In the genomic region with DNA sequence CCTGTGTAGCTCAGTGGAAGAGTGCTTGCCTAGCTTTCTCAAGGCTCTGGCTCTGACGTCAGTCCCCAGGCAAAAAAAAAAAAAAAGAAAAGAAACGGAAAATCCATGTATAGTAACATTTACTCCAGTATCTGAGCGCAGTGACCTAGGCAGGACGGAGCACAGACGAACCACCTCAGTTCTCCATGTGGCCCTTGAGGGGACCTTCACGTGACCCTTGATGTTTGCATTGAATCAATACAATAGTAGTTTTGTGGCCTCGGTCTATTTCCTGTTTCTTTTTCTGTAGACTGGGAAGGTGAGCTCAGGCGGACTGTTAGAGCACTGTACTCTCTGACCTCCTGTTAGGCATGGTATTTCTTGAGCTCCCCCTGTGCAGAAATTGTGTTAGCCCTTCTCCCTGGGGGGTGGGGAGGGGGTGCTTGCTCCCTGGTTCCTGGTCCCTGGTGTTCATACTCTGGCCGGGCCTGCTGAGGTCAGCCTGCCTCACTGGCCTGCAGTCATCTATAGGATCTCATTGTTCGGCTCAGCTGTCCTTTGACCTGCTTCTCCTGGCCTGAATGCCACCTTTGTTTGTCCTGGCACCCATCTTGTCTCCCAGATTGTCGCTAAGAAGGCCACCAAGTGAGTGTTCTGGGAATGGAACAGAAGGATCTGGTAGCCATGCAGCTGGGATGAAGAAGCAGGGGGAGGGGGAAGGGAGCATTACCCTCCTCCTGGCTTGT, we compare ENCODE assay signal across 12 mouse cellular contexts. TPM values are rescaled to one million over a fixed set of nuclear protein-coding genes. Genes with fewer than 3 reads are reported as not detected.
DNase-seq lines count a peak whose midpoint lies in the region; ATAC-seq and TF ChIP-seq lines count a peak whose summit lies in the region.
"Had no signal": no experiment of that assay in that cellular context is flagged by ENCODE, and none has a peak within 500 bp of the region (broad histone marks: within the 10 kb centered on the region; RNA-seq: fewer than 3 reads in every experiment).

No protein-coding gene starts in this region.

- peaks cover 2% of the 10 kb centered on the region; the same call in 1 of the 2 replicates for H3K4me1 ChIP-seq in forebrain, embryonic 11.5 days (replicated peaks; ENCODE audit: control insufficient read depth, insufficient read depth, low read length)
- H3K4me1 ChIP-seq in forebrain, postnatal 0 days (ENCODE audit: insufficient read depth), result no peaks in the 10 kb centered on the region
- H3K4me1 ChIP-seq in midbrain, embryonic 11.5 days (ENCODE audit: control insufficient read depth, insufficient read depth, low read length), result no peaks in the 10 kb centered on the region
- H3K4me1 ChIP-seq in midbrain, postnatal 0 days (ENCODE audit: insufficient read depth, low read length), result no peaks in the 10 kb centered on the region
- H3K4me1 ChIP-seq in hindbrain, embryonic 16.5 days (ENCODE audit: control insufficient read depth, insufficient read depth, low read depth, low read length), result peaks cover 3% of the 10 kb centered on the region
- H3K4me1 ChIP-seq in stomach, embryonic 14.5 days (ENCODE audit: control insufficient read depth, insufficient read depth, low read length), result 0 out of 2 replicates have a peak, but pooled peaks cover 3% of the 10 kb centered on the region

- peak; percentile 32; the same call in 1 of the 2 replicates for ATAC-seq in forebrain, embryonic 11.5 days (replicated peaks; ENCODE audit: low FRiP score)
- no peak for ATAC-seq in forebrain, postnatal 0 days
- peak; percentile 53 for ATAC-seq in midbrain, embryonic 11.5 days (ENCODE audit: low FRiP score)
- no peak for ATAC-seq in midbrain, postnatal 0 days (ENCODE audit: low FRiP score)
- ATAC-seq in hindbrain, embryonic 16.5 days, result 0 out of 2 replicates have a peak, but pooled peaks have one; percentile 19
- peak; percentile 35; the same call in 1 of the 2 replicates for ATAC-seq in stomach, embryonic 14.5 days (ENCODE audit: insufficient number of reproducible peaks, insufficient read depth, low FRiP score, low read depth)

- no peaks in the 10 kb centered on the region for H3K36me3 ChIP-seq in forebrain, embryonic 11.5 days (ENCODE audit: control insufficient read depth, insufficient read depth, low read length)
- peaks cover 18% of the 10 kb centered on the region; the same call in 1 of the 2 replicates for H3K36me3 ChIP-seq in forebrain, postnatal 0 days (ENCODE audit: insufficient read depth)
- H3K36me3 ChIP-seq in midbrain, embryonic 11.5 days (ENCODE audit: control insufficient read depth, insufficient read depth, low read length), result no peaks in the 10 kb centered on the region
- H3K36me3 ChIP-seq in midbrain, postnatal 0 days (ENCODE audit: insufficient read depth, low read length), result peaks cover 16% of the 10 kb centered on the region; the same call in 1 of the 2 replicates
- H3K36me3 ChIP-seq in hindbrain, embryonic 16.5 days (ENCODE audit: control insufficient read depth, insufficient read depth, low read length), result peaks cover 12% of the 10 kb centered on the region; the same call in 1 of the 2 replicates
- H3K36me3 ChIP-seq in stomach, embryonic 14.5 days (ENCODE audit: control insufficient read depth, insufficient read depth, low read length), result no peaks in the 10 kb centered on the region

- no peak overlapping the region for H3K4me3 ChIP-seq in forebrain, embryonic 11.5 days (ENCODE audit: low read depth, low read length)
- H3K4me3 ChIP-seq in forebrain, postnatal 0 days (ENCODE audit: low read depth, low read length), result no peak overlapping the region
- H3K4me3 ChIP-seq in midbrain, embryonic 11.5 days (ENCODE audit: low read depth, low read length), result no peak overlapping the region
- H3K4me3 ChIP-seq in midbrain, postnatal 0 days (ENCODE audit: low read depth, low read length), result no peak overlapping the region
- no peak overlapping the region for H3K4me3 ChIP-seq in hindbrain, embryonic 16.5 days (ENCODE audit: low read length)
- no peak overlapping the region for H3K4me3 ChIP-seq in stomach, embryonic 14.5 days (ENCODE audit: low read depth, low read length)
- H3K4me3 ChIP-seq: erythroblast, embryonic 14.5 days; midbrain, embryonic 12.5 days had no signal

- H3K4me2 ChIP-seq in forebrain, embryonic 11.5 days (ENCODE audit: low read depth, low read length, severe bottlenecking), result no peak overlapping the region
- H3K4me2 ChIP-seq in forebrain, postnatal 0 days (ENCODE audit: low read depth), result no peak overlapping the region
- no peak overlapping the region for H3K4me2 ChIP-seq in midbrain, embryonic 11.5 days
- H3K4me2 ChIP-seq in midbrain, postnatal 0 days (ENCODE audit: low read depth, low read length, poor library complexity, severe bottlenecking), result no peak overlapping the region
- H3K4me2 ChIP-seq in hindbrain, embryonic 16.5 days (ENCODE audit: low read length), result no peak overlapping the region
- H3K4me2 ChIP-seq in stomach, embryonic 14.5 days (replicated peaks; ENCODE audit: low read depth, low read length), result no peak overlapping the region
- H3K4me2 ChIP-seq: midbrain, embryonic 12.5 days had no signal

- no peak overlapping the region for H3K27ac ChIP-seq in forebrain, embryonic 11.5 days (ENCODE audit: low read depth, low read length)
- H3K27ac ChIP-seq in forebrain, postnatal 0 days (ENCODE audit: low read depth, low read length), result no peak overlapping the region
- H3K27ac ChIP-seq in midbrain, embryonic 11.5 days (ENCODE audit: low read depth, low read length), result no peak overlapping the region
- no peak overlapping the region for H3K27ac ChIP-seq in midbrain, postnatal 0 days (ENCODE audit: low read depth, low read length)
- H3K27ac ChIP-seq in hindbrain, embryonic 16.5 days (ENCODE audit: low read depth, low read length), result no peak overlapping the region
- no peak overlapping the region for H3K27ac ChIP-seq in stomach, embryonic 14.5 days (ENCODE audit: low read length)
- H3K27ac ChIP-seq: midbrain, embryonic 12.5 days had no signal

- DNase-seq in forebrain, embryonic 11.5 days (ENCODE audit: low spot score), result no peak
- DNase-seq in forebrain, postnatal 0 days, result no peak
- peak; percentile 85 for DNase-seq in midbrain, embryonic 11.5 days (ENCODE audit: low spot score, missing footprints)
- no peak for DNase-seq in midbrain, postnatal 0 days (ENCODE audit: low spot score)
- no peak for DNase-seq in cerebellum, adult 11-12 months
- DNase-seq in layer of hippocampus, adult 11-12 months (ENCODE audit: low spot score), result no peak
- DNase-seq: kidney, adult 8-10 months; left cerebral cortex, postnatal 4 days had no signal

- no peak for TF ChIP-seq CTCF in forebrain, postnatal 0 days (IDR thresholded peaks at IDR 0.05; ENCODE audit: low read depth)
- TF ChIP-seq CTCF in midbrain, postnatal 0 days (IDR thresholded peaks at IDR 0.05), result no peak

- no peak overlapping the region for H3K9ac ChIP-seq in forebrain, embryonic 11.5 days (ENCODE audit: low read length)
- H3K9ac ChIP-seq in forebrain, postnatal 0 days, result no peak overlapping the region
- H3K9ac ChIP-seq in midbrain, embryonic 11.5 days (ENCODE audit: low read length), result no peak overlapping the region
- no peak overlapping the region for H3K9ac ChIP-seq in midbrain, postnatal 0 days (replicated peaks; ENCODE audit: low read length, poor library complexity, severe bottlenecking)
- H3K9ac ChIP-seq in hindbrain, embryonic 16.5 days (ENCODE audit: low read depth, low read length), result no peak overlapping the region
- H3K9ac ChIP-seq in stomach, embryonic 14.5 days (replicated peaks; ENCODE audit: low read depth, low read length), result no peak overlapping the region
- H3K9ac ChIP-seq: midbrain, embryonic 12.5 days had no signal

- H3K9me3 ChIP-seq in forebrain, embryonic 11.5 days (ENCODE audit: control insufficient read depth, low read length), result no peaks in the 10 kb centered on the region
- H3K9me3 ChIP-seq in forebrain, postnatal 0 days (ENCODE audit: low read length), result no peaks in the 10 kb centered on the region
- H3K9me3 ChIP-seq in midbrain, embryonic 11.5 days (ENCODE audit: control insufficient read depth, low read length), result no peaks in the 10 kb centered on the region
- H3K9me3 ChIP-seq in midbrain, postnatal 0 days (ENCODE audit: low read length), result no peaks in the 10 kb centered on the region
- H3K9me3 ChIP-seq in hindbrain, embryonic 16.5 days (ENCODE audit: control insufficient read depth, low read length), result peaks cover 5% of the 10 kb centered on the region; the same call in 1 of the 2 replicates
- no peaks in the 10 kb centered on the region for H3K9me3 ChIP-seq in stomach, embryonic 14.5 days (ENCODE audit: control insufficient read depth, low read depth, low read length)
- H3K9me3 ChIP-seq: midbrain, embryonic 12.5 days had no signal

- H3K27me3 ChIP-seq in forebrain, embryonic 11.5 days (ENCODE audit: control insufficient read depth, insufficient read depth, low read length), result no peaks in the 10 kb centered on the region
- H3K27me3 ChIP-seq in forebrain, postnatal 0 days (ENCODE audit: insufficient read depth, low read length), result no peaks in the 10 kb centered on the region
- no peaks in the 10 kb centered on the region for H3K27me3 ChIP-seq in midbrain, embryonic 11.5 days (ENCODE audit: control insufficient read depth, insufficient read depth, low read length)
- no peaks in the 10 kb centered on the region for H3K27me3 ChIP-seq in midbrain, postnatal 0 days (ENCODE audit: insufficient read depth, low read length)
- H3K27me3 ChIP-seq in hindbrain, embryonic 16.5 days (replicated peaks; ENCODE audit: control insufficient read depth, insufficient read depth, low read length), result no peaks in the 10 kb centered on the region
- no peaks in the 10 kb centered on the region for H3K27me3 ChIP-seq in stomach, embryonic 14.5 days (ENCODE audit: control insufficient read depth, insufficient read depth, low read length)
- H3K27me3 ChIP-seq: midbrain, embryonic 12.5 days had no signal

- WGBS in forebrain, embryonic 11.5 days, result 54% methylated on average over 11 of the region's 11 CpGs
- 63% methylated on average over 11 of the region's 11 CpGs for WGBS in forebrain, postnatal 0 days
- WGBS in midbrain, embryonic 11.5 days, result 56% methylated on average over 11 of the region's 11 CpGs
- 55% methylated on average over 11 of the region's 11 CpGs for WGBS in midbrain, postnatal 0 days
- 49% methylated on average over 11 of the region's 11 CpGs for WGBS in hindbrain, embryonic 16.5 days
- WGBS in stomach, embryonic 14.5 days, result 55% methylated on average over 11 of the region's 11 CpGs

RNA-seq across cellular contexts. Expression of a gene that starts 48.1 kb away (rescaled TPM):
- polyA plus RNA-seq in forebrain, embryonic 11.5 days (2014; fragmentation: Nextera tagmentation; extraction: Ambion mirVana), result 15.2 and 20.9 TPM in 2 replicates
- 40.5 and 41.4 TPM in 2 replicates for total RNA-seq in forebrain, postnatal 0 days (2014; rRNA removed)
- polyA plus RNA-seq in forebrain, postnatal 0 days (2015; fragmentation: Nextera tagmentation; extraction: Ambion mirVana), result 39.6 and 43.9 TPM in 2 replicates
- polyA plus RNA-seq in midbrain, embryonic 11.5 days (2014; fragmentation: Nextera tagmentation; extraction: Ambion mirVana), result 12.7 TPM in 2 replicates
- 47.1 and 49.1 TPM in 2 replicates for total RNA-seq in midbrain, postnatal 0 days (2014; rRNA removed)
- polyA plus RNA-seq in midbrain, postnatal 0 days (2015; fragmentation: Nextera tagmentation; extraction: Ambion mirVana), result 41.5 and 42.9 TPM in 2 replicates
- polyA plus RNA-seq in hindbrain, embryonic 16.5 days (2015; fragmentation: Nextera tagmentation; extraction: Ambion mirVana), result 43.7 and 44.5 TPM in 2 replicates
- polyA plus RNA-seq in stomach, embryonic 14.5 days (2014; fragmentation: Nextera tagmentation; extraction: Ambion mirVana), result 11.0 and 15.6 TPM in 2 replicates

Comparison
In these comparisons a context has a peak if more than half of its experiments do, and no peak if none do; other contexts are left out.
1. ATAC-seq: peak in forebrain, embryonic 11.5 days (single experiment), midbrain, embryonic 11.5 days (single experiment), hindbrain, embryonic 16.5 days (single experiment) and stomach, embryonic 14.5 days (single experiment); none in forebrain, postnatal 0 days (single experiment) and midbrain, postnatal 0 days (single experiment).